Mouse (Mus musculus) embryonic facial prominence, embryonic 15.5 days (tissue): ENCODE results near the gene Catsperz. TPM values are rescaled to one million over a fixed set of nuclear protein-coding genes. Genes with fewer than 3 reads are reported as not detected.

Source experiments
- microRNA-seq: library from miRNA; unstranded; fragments of <30 nt; microRNA quantifications from one replicate; pipeline ENCODE4, GENCODE M21; 2016; ENCODE audit warnings: borderline number of aligned reads
- polyA plus RNA-seq: library from polyadenylated mRNA; unstranded; fragments of >200 nt; fragmentation: Nextera tagmentation; extraction: Ambion mirVana; gene quantifications from 2 replicates; pipeline ENCODE4 v1.2.1, GENCODE M21; 2015

The Catsperz gene
- polyA plus RNA-seq, 1 experiment from 2014 or later: 5.1 TPM

Small RNA genes lying within 50 kb of the gene (microRNA-seq; reads per million reads assigned to microRNA genes)
- gene Mir6990: 0.52 reads per million

Other genes starting within 250 kb of the Catsperz start
- gene Rps6ka4, start 84.7 kb downstream of the Catsperz start, polyA plus RNA-seq: 32.0 and 34.2 TPM in 2 replicates
- gene Ccdc88b, start 67.2 kb downstream of the Catsperz start, polyA plus RNA-seq: 0.80 and 1.8 TPM in 2 replicates
- 137 and 138 TPM in 2 replicates for gene Trmt112, start 15.7 kb downstream of the Catsperz start, polyA plus RNA-seq
- 321 and 330 TPM in 2 replicates for gene Prdx5, start 15.3 kb downstream of the Catsperz start, polyA plus RNA-seq
- gene Esrra, start 3.6 kb downstream of the Catsperz start, polyA plus RNA-seq: 15.2 and 16.1 TPM in 2 replicates
- gene Kcnk4, start 9.1 kb upstream of the Catsperz start, polyA plus RNA-seq: 1.4 and 1.7 TPM in 2 replicates
- 90.3 and 97.9 TPM in 2 replicates for gene Bad, start 16.5 kb upstream of the Catsperz start, polyA plus RNA-seq
- gene Gpr137, start 17.1 kb upstream of the Catsperz start, polyA plus RNA-seq: 41.8 and 42.2 TPM in 2 replicates
- gene Ppp1r14b, start 49.6 kb upstream of the Catsperz start, polyA plus RNA-seq: 224 and 246 TPM in 2 replicates
- gene Plcb3, start 51.1 kb upstream of the Catsperz start, polyA plus RNA-seq: 48.2 and 49.1 TPM in 2 replicates
- gene Fkbp2, start 55.1 kb upstream of the Catsperz start, polyA plus RNA-seq: 112 and 119 TPM in 2 replicates
- 51.5 and 53.2 TPM in 2 replicates for gene Vegfb, start 62.3 kb upstream of the Catsperz start, polyA plus RNA-seq
- gene Dnajc4, start 67.2 kb upstream of the Catsperz start, polyA plus RNA-seq: 23.9 and 27.9 TPM in 2 replicates
- gene Nudt22, start 70.7 kb upstream of the Catsperz start, polyA plus RNA-seq: 22.2 and 24.1 TPM in 2 replicates
- 12.5 and 12.7 TPM in 2 replicates for gene Trpt1, start 70.8 kb upstream of the Catsperz start, polyA plus RNA-seq
- gene Fermt3, start 94.1 kb upstream of the Catsperz start, polyA plus RNA-seq: 12.4 and 14.2 TPM in 2 replicates
- 228 and 244 TPM in 2 replicates for gene Stip1, start 114.6 kb upstream of the Catsperz start, polyA plus RNA-seq
- gene Macrod1, start 131.4 kb upstream of the Catsperz start, polyA plus RNA-seq: 22.1 and 26.6 TPM in 2 replicates
- 13.5 and 19.2 TPM in 2 replicates for gene Flrt1, start 180.3 kb upstream of the Catsperz start, polyA plus RNA-seq